Mouse (Mus musculus) common myeloid progenitor, adult 5-6 weeks (primary cell): Measurements from ENCODE around the gene Cdk15. TPM values are rescaled to one million over a fixed set of nuclear protein-coding genes. Genes with fewer than 3 reads are reported as not detected.

Source experiments
- ATAC-seq: replicated peaks from 2 replicates; pipeline ENCODE4 v1.8.0; 2016; ENCODE audit warnings: low read depth, mild to moderate bottlenecking, moderate TSS enrichment, inconsistent platforms; ENCODE audit not compliant: poor library complexity, severe bottlenecking
- total RNA-seq: library from RNA; stranded (forward); fragments of 200-1000, 187-1606 nt; gene quantifications from 2 replicates; pipeline ENCODE4 v1.2.3, GENCODE M21; 2017

Cdk15 gene
- not detected in 2 replicates for total RNA-seq

DNA sequence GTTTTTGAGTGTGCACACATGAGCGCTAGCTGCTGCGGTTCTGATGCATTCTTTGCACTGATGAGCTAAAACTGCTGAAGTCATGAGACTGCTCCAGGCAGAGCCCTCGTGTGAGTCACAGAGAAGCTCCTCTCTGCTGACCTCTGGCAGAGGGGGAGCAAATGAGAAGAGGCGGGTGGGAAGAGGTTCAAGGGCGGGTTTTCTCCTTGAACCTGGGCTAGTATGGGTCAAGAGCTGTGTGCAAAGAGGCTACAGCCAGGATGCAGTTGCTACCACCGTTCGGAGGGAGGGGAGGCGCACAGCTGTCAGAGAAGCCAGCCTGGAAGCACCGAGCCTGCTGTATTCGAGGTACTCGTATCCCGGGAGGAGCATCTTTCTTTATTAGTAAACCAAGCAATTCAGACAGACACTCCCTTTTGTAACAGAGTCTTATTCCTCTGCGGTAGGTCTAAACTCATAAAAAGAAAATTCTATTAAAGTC lies at the start of gene Cdk15:
Gene Cdk15 (plus strand): TSS at position 156 of the 481 bp plus-strand sequence.
- ATAC-seq: no peak

DNA sequence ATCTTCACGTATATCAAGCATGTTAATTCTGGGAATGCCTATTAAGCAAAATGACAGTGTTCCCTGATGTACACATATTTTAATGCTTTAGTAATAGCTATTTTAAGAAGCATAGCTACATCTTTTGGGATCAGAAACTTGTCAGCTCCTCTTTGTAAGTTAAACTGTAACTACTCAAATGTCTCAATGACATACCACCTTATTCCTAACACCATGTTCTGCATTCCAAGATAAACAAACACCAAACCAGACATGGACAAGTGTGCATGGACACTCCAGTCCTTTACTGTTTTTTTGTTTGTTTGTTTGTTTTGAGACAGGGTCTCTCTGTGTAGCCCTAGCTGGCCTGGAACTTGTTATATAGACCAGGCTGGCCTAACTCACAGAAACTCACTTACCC lies 48.4 kb upstream of the Cdk15 start:
- no peak for ATAC-seq

DNA sequence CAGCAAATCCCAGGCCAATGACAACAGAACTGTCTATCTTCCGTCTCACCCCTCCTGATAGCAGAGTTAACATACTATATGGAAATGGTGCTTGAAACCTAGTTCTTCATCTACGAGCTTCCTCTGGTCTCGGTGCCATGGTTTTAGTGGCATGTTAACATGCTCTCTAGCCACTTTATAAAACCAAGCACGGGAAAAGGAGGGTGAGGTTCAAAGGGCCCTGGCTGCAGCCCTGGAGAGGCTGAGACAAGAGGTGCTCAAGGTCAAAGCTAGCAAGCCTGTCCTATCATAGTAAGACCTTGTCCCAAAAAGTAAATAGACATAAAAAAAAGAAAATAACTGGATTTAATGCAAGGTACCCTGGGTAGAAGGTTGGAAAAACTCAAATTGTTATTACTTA lies 45.1 kb upstream of the Cdk15 start:
- ATAC-seq: no peak

DNA sequence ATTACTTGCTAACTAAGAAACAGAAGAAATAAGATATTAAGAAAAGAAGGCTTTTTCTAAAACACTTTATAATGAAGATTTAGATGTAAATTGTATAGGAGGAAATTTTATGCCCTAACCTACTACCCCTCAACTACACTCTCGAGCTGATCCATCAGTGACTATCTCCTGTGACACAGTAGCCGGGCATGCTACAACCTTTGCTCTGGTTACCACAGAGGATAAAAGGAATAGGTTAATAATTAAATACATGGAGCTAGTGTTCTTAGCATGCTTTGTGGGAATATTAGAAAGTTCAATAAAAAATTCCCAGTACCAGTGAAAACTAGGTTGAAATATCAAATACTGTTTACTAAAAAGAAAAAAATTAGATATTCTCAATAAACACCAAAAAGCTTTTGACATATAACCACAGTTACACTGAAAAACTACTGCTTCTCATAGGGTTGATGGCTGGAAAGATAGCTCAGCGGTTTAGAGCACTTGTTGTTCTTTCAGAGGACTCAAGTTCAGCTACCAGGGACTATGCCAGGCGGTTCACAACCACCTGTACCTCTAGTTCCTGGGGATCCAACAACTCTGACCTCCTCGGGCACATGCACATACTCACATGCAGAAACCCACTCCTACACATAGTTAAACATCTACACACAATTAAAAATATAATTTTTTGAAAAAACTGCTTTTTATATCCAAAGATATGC lies 44.5 kb upstream of the Cdk15 start:
- ATAC-seq: no peak

DNA sequence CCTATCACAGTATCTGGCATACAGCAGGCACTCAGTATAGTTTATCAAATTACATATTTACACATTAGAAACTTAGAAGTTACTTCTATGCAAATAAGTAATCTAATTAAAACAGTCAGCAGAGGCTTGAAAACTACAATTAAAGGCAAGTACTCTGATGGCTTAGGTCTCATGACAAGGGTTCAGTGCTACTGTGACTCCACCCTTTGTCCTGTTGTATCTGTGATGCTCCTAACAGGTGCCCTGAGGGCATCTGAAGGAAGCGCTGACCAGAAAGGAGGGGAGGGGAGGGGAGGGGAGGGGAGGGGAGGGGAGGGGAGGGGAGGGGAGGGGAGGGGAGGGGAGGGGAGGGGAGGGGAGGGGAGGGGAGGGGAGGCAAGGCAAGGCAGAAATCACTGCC lies 43.8 kb upstream of the Cdk15 start:
- ATAC-seq: no peak

DNA sequence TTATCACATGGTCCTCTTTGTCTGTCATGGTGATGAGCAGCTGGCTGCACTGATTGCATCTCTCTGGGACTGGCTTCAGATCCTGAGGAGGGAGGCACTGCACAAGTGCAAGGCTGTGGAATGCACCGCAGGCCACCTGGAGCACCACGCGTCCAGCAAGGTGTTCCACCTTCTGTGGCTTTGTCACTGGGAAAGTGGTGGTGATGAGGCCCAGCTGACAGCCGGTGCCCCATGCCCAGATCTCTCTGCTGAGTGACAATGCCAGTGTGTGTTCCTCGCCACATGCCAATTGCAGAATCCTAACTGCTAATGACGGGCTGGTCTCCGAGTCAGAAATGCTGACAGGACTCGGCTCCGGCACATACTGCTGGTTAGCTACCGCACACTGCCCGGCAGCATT lies 41.3 kb upstream of the Cdk15 start:
- ATAC-seq: no peak

DNA sequence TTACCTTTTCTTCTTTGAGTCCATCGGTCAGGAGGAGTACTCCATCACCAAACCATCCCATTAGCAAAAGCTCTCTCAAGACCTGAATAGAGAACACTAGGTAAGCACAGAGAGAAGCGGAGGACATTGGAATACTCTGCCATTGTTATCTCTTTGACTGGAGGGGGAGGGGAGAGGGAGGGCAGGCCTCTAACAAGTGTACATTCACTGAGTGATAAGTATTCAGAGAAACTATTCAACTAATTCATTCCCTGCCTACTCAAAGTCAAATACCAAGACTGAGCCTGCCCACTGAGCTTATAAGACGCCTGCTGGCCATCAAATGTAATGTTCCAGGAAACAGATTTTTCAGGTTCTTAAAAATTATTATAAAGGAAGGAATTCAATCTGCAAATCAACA lies 36.3 kb upstream of the Cdk15 start:
- no peak for ATAC-seq

DNA sequence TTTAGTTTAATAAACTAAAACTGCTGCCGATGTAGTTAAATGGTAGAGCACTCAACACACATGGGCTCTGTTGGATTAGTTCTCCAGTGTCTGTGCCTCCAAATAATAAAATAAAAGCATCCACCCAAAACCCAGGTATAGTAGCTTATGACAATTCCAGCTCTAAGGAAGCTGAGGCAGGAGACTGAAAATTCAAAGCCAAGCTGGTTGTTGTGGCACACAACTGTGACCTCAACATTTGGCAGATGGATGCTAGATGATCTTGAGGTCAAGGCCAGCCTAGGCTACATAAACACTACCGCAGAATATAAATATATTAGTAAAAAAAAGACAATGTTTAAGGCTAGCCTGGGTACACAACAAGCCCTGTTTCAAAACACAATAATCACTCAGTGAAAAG lies 35.1 kb upstream of the Cdk15 start:
- no peak for ATAC-seq

DNA sequence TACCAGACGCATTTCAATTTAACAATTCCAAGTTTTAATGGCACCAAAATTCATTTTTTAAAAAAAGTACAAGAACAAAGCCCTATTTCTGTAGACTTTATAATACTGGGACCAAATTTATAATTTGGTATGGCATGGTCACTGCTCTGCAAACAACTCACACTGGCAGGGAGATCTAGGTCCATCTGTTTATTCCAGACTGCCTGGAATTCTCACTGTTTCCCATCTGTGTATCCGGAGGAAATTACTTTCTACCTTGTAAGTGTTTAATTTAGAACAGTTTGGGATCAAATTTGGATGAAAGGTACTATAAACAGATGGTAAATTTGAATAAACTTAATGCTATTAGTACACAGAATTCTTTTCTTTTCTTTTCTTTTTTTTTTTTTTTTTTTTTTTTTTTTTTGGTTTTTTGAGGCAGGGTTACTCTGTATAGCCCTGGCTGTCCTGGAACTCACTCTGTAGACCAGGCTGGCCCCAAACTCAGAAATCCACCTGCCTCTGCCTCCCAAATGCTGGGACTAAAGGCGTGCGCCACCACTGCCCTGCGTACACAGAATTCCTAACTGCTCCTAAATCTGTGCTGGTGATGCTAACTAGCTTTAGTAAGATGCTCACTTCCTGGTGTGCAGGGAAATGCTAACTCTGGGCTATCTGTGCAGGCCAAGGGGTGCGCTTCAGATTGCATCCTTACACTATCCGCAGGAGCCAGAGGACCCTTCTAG lies 34.4 kb upstream of the Cdk15 start:
- no peak for ATAC-seq

DNA sequence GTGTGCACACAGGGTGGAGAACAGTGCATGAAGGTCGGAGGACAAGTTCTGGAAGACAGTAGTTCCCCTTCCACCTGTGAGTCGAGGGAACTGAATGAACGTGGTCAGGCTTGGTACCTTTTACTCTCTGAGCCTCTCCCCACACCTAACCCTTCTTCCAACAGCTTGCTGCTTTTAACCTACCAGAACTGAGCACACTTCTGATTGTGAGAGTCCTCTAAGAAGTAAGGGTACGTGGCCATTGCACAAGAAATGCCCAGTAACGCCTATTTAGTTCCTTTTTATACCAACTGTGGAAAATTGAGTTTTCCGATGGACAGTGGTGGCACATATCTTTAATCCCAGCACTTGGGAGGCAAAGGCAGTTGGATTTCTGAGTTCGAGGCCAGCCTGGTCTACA lies 28.2 kb upstream of the Cdk15 start:
- ATAC-seq: no peak

DNA sequence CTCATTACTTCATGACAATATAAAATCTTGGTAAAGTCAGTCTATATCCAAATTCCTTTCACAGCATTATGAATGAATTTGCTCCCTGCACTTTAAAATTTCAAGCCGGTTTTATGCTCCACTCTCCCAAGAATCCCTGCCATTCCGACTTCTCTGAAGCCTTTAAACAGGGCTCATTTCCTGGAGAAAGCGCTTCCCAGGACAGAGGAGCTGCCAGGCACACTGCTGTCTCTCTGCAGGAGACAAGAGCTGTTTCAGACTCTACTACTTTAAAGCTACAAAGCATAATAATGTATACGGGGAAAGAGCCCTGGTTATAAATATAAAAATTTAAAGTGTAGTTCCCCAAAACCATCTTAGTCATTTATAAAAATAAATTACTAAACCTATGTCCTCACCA lies 27.5 kb upstream of the Cdk15 start:
- no peak for ATAC-seq

DNA sequence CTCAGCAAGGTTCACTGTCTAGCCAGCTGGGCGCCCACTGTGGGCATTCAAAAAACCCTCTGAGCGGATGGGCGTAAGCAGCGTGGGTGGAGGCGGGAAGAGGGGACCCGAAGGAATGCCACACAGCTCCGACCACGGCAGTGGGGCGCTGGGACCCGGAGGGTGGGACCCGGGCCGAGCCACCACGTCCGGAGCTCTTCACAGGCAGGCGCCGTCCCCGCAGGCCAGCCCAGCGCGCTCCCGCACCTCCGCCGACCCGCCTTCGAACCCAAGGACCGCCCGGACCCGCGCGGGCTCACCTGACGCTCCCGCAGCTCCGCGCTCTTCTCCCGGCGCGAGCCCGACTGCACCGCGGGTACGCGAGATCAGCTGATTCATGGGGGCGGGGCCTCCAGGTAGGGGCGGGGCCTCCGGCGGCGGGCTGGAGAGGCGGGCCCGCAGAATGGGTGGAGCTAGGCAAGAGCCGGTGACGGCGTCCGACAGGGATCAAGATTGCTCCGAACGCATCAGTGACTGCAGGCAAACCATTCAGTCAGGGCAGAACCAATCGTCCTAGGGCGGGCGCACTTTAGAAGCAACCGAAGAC lies 19.8 kb upstream of the Cdk15 start, which contains the start of gene Als2:
Gene Als2 (minus strand): TSS at position 376 of the 586 bp plus-strand sequence.
- ATAC-seq: peak; percentile 92

DNA sequence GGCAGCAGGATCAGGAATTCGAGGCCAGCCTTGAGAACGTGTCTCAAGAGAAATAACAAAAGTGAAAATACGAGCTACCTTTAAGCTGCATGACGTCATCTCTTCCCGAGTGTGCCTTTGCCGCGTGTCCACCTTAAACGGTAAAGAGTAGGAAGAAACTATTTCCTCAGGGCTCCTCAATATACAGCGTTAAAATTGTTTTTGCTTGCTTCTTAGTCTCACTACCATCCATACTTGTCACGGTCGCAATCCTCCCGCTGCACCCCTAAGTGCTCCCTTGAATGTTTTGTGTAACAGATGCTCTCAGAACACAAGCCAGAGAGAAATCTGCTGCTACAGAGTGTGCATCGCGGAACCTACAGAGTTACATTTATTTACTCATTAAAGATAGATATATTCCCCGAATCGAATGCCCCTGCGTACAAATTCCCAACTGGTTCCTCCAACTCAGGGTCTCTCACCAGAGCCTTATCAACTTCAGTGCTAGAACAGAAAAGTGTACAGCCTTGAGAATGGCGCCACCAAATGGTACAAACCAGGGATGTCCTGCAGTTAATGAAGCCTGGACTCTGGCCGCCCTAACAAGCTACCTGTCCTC lies 19.0 kb upstream of the Cdk15 start:
- ATAC-seq: peak; percentile 86

DNA sequence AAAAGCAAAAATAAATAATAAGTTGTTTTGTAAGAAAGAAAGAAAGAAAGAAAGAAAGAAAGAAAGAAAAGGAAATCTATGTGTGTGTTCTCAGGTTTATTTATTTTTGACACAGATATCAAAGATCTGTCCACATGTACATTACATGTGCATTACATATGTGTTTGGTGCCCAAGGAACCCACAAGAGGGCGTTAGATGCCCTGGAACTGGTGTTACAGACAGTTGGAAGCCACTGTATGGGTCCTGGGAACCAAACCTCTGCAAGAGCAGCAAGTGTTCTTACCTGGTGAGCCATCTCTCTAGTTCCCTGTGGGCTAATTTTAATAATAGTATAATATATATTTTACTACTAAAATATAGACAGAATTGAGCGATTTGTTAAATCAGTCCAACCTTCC lies 12.9 kb upstream of the Cdk15 start:
- no peak for ATAC-seq

DNA sequence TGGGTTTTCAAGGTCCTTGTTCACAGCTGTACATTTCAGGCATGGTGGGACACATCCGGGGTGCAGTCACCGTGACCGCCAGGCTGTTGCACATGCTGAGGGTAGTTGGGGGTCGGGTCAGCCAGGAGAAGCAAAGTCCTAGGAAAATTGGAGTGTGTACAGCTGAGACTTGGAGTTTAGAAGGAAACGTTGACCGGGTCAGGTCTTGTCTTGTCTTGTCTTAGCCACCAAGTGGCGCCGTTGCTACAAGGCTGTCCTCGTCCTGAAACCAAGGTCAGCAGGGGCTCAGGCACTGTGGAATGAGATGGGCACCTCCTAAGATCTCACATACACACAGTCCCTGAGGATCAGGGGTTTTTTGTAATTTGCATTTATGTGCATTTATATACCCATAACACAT lies 9.1 kb upstream of the Cdk15 start:
- peak; percentile 91 for ATAC-seq

DNA sequence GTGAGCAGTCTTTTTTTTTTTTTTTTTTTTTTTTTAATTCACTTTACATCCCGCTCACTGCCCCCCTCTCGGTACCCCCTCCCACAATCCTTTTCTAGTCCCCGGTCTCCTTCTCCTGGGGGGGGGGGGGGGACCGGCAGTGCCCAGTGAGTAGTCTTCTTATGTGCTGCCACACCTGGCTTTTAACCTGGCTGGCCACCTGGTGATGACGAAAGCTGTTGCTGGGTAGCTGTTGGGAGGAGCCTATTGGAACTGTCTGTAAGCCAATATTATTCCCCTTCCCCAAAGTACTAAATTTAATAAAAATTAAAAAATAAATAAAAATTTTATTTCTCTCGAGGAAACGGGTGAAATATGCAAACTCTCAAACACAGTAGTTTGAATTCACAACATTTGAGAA lies 3.9 kb upstream of the Cdk15 start:
- ATAC-seq: no peak

DNA sequence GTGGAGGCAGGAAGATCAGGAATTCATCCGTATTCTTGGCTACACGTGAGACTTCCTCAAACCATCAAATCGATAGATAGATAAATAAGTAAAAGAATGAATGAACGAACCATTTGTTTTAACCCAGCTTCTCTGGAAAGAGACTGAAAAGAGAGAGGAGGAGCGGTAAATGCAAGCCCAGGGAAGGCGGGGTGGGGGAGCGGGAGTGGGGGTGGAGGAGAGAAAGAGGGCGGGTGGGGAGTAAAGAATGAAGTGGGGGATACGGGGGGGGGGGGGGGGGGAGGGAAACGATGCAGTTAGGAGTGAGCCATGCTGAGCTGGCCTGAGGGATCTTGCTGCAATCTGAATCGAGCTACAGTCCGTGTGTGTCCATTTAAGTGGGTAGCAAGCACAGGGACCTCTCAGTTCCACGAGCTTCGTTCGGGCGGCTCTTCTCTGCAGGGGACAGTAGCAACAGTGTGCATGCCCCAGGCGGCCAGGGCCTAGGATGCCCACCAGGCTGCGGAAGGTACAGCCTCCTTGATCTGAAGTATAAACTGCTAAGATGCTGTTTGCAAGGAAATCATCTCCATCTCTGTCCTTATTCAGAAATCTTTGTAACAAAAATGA lies 3.3 kb upstream of the Cdk15 start:
- ATAC-seq: no peak

DNA sequence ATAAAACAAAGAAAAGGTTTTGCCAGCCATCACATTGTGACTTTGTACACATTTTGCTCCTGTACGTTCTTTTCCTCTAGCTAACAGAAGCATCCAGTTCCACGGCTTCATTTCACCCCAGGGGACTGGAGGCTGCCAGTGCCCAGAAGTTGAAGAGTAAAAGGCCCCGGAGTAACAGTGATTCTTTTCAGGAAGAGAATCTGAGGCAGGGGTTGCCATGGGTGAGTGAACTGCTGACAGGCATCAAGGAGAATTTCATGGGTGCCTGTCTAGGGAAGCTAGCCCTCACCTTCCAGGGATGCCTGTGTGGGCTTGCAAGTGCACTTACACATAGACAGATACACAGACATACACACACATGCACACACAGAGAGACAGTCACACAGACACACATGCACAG lies 1.0 kb downstream of the Cdk15 start:
- no peak for ATAC-seq

DNA sequence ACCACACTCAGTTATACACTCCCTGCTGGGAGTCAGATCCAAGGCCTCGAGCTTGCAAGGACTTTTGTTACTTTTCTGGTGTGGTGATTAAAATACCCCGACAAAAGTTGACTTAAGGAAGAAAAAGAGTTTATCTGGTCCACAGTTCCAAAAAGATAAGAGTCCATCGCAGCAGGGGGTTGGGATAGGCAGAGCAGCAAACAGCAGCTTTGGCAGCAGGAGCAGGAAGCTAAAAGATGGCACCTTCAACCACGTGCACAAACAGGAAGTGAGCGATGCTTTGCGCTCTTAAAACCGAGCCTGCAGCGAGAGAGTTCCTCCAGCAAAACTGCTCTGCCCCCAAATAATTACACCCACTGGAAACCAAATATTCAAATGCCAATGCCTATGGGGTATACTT lies 12.2 kb downstream of the Cdk15 start:
- ATAC-seq: no peak

DNA sequence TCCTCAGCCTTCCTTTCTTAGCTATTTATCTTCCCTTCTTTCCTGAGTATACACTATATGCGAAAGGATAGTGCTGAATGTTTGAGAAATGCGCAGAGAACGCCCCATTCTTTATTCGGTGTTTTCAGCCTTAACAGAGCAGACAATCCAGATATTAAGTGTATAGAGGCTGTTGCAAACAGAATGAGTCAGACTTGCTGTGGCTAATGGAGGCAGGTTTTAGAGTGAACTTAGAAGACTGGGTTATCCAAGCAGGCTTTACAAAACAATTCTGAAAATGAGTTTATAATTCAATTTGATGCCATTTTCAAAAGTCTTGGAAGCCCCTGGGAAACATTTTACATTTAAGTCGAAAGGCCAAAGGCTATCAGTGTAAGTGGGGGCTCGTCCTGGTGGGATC lies 12.8 kb downstream of the Cdk15 start:
- ATAC-seq: no peak
